Mouse (Mus musculus): ENCODE measurements around the gene Mgat4a. TPM values are rescaled to one million over a fixed set of nuclear protein-coding genes. Genes with fewer than 3 reads are reported as not detected.

The Mgat4a gene
- polyA plus RNA-seq, 1 experiment from 2014 or later: 4.3 TPM

- no peak for ATAC-seq (ENCODE audit: insufficient number of reproducible peaks, insufficient read depth, low FRiP score, low TSS enrichment)
- H3K9ac ChIP-seq: no peak overlapping the region
- no peak overlapping the region for H3K4me2 ChIP-seq (replicated peaks)
- H3K4me3 ChIP-seq: no peak overlapping the region
- H3K36me3 ChIP-seq: peaks cover 19% of the 10 kb centered on the region
- WGBS: 92% methylated on average over 16 of the region's 16 CpGs
- H3K4me1 ChIP-seq: no peaks in the 10 kb centered on the region
- no peaks in the 10 kb centered on the region for H3K9me3 ChIP-seq
- H3K27me3 ChIP-seq: no peaks in the 10 kb centered on the region
- no peak overlapping the region for H3K27ac ChIP-seq
Measured at GRCm38 (mm10) chr1:37442848-37443835, 97.7 kb downstream of the Mgat4a start.

- H3K9ac ChIP-seq: no peak overlapping the region
- WGBS: 92% methylated on average over 3 of the region's 3 CpGs
- H3K36me3 ChIP-seq: peaks cover 72% of the 10 kb centered on the region
- H3K4me1 ChIP-seq: peaks cover 10% of the 10 kb centered on the region
- no peak overlapping the region for H3K27ac ChIP-seq
- no peaks in the 10 kb centered on the region for H3K27me3 ChIP-seq
- H3K4me2 ChIP-seq (replicated peaks): no peak overlapping the region
- no peaks in the 10 kb centered on the region for H3K9me3 ChIP-seq
- H3K4me3 ChIP-seq: no peak overlapping the region
- no peak for ATAC-seq (ENCODE audit: insufficient number of reproducible peaks, insufficient read depth, low FRiP score, low TSS enrichment)
Measured at GRCm38 (mm10) chr1:37436419-37436818, 104.4 kb downstream of the Mgat4a start.

GRCm38 (mm10) chr1:37430297-37430840 is 110.4 kb downstream of the Mgat4a start:
- Histone ChIP-seq H3K4me3 (peak overlapping the region; percentile 91), H3K9me3 (no peaks in the 10 kb centered on the region), H3K9ac (peak overlapping the region; percentile 91), H3K36me3 (peaks cover 47% of the 10 kb centered on the region), H3K27me3 (no peaks in the 10 kb centered on the region), H3K4me2 (replicated peaks) (peak overlapping the region; percentile 74), H3K27ac (peak overlapping the region; percentile 47; the same call in 1 of the 2 replicates), H3K4me1 (peaks cover 23% of the 10 kb centered on the region)
- whole genome bisulfite sequencing: 2% methylated on average over 38 of the region's 40 CpGs
- no peak; the same call in 1 of the 2 replicates for ATAC-seq (ENCODE audit: insufficient number of reproducible peaks, insufficient read depth, low FRiP score, low TSS enrichment)

- no peaks in the 10 kb centered on the region for H3K27me3 ChIP-seq
- H3K36me3 ChIP-seq: peaks cover 46% of the 10 kb centered on the region
- 4% methylated on average over 57 of the region's 57 CpGs for WGBS
- peak; percentile 98 for ATAC-seq (ENCODE audit: insufficient number of reproducible peaks, insufficient read depth, low FRiP score, low TSS enrichment)
- H3K4me2 ChIP-seq (replicated peaks): peak within 1 kb of the TSS; percentile 74
- H3K4me3 ChIP-seq: peak within 1 kb of the TSS; percentile 91
- peak within 1 kb of the TSS; percentile 55; the same call in 1 of the 2 replicates for H3K27ac ChIP-seq
- H3K9ac ChIP-seq: peak within 1 kb of the TSS; percentile 91
- no peaks in the 10 kb centered on the region for H3K9me3 ChIP-seq
- peaks cover 23% of the 10 kb centered on the region for H3K4me1 ChIP-seq
Measured at GRCm38 (mm10) chr1:37429366-37430296, 111.2 kb downstream of the Mgat4a start, which contains the start of the genes Coa5 and Unc50. Coa5 (minus strand) TSS chr1:37430103. Unc50 (plus strand) TSS chr1:37430139.

DNA sequence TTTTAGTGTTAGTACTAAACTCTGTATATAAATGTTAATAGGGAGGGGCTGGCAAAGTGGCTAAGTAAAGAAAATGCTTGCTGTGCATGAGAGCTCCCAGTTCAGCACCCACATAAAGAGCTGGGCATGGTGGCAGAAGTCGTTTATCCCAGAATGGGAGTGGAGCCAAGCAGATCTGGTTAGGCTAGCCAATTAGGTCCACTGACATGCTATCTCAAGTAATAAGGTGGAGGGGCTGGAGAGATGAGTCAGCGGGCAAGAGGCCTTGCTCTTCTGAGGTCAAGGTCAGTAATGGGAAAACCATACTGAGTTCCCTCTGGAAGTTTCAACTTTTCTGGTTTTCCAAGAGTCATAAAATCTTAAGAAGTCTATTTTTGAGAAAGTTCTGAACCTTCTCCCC is 111.9 kb downstream of the Mgat4a start:
- H3K36me3 ChIP-seq: peaks cover 48% of the 10 kb centered on the region
- no peak overlapping the region for H3K9ac ChIP-seq

DNA sequence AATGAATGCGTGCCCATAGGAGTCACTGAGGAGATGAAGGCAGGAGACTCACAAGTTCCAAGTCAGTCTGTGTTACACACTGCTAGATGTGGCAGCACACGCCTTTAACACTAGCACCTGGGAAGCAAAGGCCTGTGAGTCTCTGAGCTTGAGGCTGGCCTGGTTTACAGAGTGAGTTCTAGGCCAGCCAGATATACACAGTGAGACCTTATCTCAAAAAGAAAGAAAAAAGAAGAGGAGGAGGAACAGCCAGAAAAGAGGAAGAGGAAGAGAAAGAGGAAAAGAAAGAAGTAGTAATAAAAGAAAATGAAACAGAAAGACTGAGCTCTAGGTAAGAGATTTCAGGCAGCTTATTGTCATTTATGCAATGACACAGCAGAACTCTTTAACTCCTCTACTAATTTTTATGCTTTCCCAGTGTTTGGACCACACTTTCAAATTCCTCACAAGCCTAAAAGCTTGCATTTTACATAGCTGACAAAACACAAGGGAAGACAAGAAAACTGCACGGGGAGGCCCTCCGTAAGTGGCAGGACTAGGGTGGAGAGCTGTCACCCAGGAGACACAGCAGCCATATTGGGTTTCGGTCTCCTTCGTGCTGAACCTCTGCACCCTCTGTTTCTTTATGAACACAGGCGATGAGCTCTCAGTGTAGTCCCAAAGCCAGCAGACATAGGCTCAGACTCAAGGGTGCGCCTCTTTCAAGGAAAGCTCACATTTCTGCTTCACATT is 113.5 kb downstream of the Mgat4a start:
- no peak overlapping the region for H3K4me2 ChIP-seq (replicated peaks)
- H3K4me1 ChIP-seq: peaks cover 22% of the 10 kb centered on the region
- WGBS: 93% methylated on average over 8 of the region's 8 CpGs
- peaks cover 4% of the 10 kb centered on the region; the same call in 1 of the 2 replicates for H3K9me3 ChIP-seq
- ATAC-seq (ENCODE audit: insufficient number of reproducible peaks, insufficient read depth, low FRiP score, low TSS enrichment): no peak
- H3K4me3 ChIP-seq: no peak overlapping the region
- H3K27me3 ChIP-seq: no peaks in the 10 kb centered on the region
- no peak overlapping the region for H3K9ac ChIP-seq
- H3K27ac ChIP-seq: no peak overlapping the region
- peaks cover 35% of the 10 kb centered on the region for H3K36me3 ChIP-seq

More for the DNA sequence above, 111.9 kb downstream of the Mgat4a start:
- H3K9me3 ChIP-seq: peaks cover 4% of the 10 kb centered on the region; the same call in 1 of the 2 replicates
- peak overlapping the region; percentile 74 for H3K4me2 ChIP-seq (replicated peaks)
- WGBS: 73% methylated on average over 2 of the region's 2 CpGs
- H3K4me3 ChIP-seq: peak overlapping the region; percentile 91
- H3K4me1 ChIP-seq: peaks cover 23% of the 10 kb centered on the region
- H3K27me3 ChIP-seq: no peaks in the 10 kb centered on the region
- no peak for ATAC-seq (ENCODE audit: insufficient number of reproducible peaks, insufficient read depth, low FRiP score, low TSS enrichment)
- H3K27ac ChIP-seq: no peak overlapping the region

DNA sequence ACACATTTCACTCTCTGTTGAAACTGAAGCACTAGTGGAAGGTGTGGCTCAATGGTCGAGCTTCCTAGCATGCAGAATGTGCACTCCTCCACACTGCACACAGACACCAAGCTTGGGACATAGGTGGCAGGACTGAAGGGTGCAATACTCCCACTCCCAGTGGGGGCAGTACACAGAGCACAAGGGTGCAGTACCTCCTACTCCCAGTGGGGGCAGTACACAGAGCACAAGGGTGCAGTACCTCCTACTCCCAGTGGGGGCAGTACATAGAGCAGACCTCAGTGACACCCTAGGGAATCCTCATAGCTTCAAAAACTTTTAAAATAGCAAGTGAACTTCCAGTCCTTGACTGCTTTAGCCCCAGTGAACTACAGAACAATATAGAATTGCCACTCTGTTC is 121.4 kb downstream of the Mgat4a start:
- 92% methylated on average over 1 of the region's 1 CpGs for WGBS
- Histone ChIP-seq H3K36me3 (peaks cover 41% of the 10 kb centered on the region), H3K4me1 (no peaks in the 10 kb centered on the region)

GRCm38 (mm10) chr1:37415394-37415793 is 125.4 kb downstream of the Mgat4a start:
- Histone ChIP-seq H3K4me3 (no peak overlapping the region), H3K9ac (no peak overlapping the region), H3K27ac (no peak overlapping the region), H3K36me3 (peaks cover 33% of the 10 kb centered on the region), H3K4me1 (no peaks in the 10 kb centered on the region), H3K9me3 (no peaks in the 10 kb centered on the region), H3K4me2 (replicated peaks) (no peak overlapping the region), H3K27me3 (no peaks in the 10 kb centered on the region)
- 79% methylated on average over 1 of the region's 1 CpGs for WGBS
- ATAC-seq (ENCODE audit: insufficient number of reproducible peaks, insufficient read depth, low FRiP score, low TSS enrichment): no peak

More for the DNA sequence above, 121.4 kb downstream of the Mgat4a start:
- Histone ChIP-seq H3K4me3 (no peak overlapping the region), H3K9ac (no peak overlapping the region), H3K27ac (no peak overlapping the region), H3K4me2 (replicated peaks) (no peak overlapping the region), H3K27me3 (no peaks in the 10 kb centered on the region), H3K9me3 (peaks cover 4% of the 10 kb centered on the region; the same call in 1 of the 2 replicates)
- ATAC-seq (ENCODE audit: insufficient number of reproducible peaks, insufficient read depth, low FRiP score, low TSS enrichment): no peak

GRCm38 (mm10) chr1:37409647-37410046 is 131.2 kb downstream of the Mgat4a start:
- Histone ChIP-seq H3K9ac (no peak overlapping the region), H3K4me1 (no peaks in the 10 kb centered on the region), H3K4me2 (replicated peaks) (no peak overlapping the region), H3K9me3 (no peaks in the 10 kb centered on the region), H3K36me3 (no peaks in the 10 kb centered on the region), H3K4me3 (no peak overlapping the region), H3K27ac (no peak overlapping the region), H3K27me3 (no peaks in the 10 kb centered on the region)
- ATAC-seq (ENCODE audit: insufficient number of reproducible peaks, insufficient read depth, low FRiP score, low TSS enrichment): no peak

DNA sequence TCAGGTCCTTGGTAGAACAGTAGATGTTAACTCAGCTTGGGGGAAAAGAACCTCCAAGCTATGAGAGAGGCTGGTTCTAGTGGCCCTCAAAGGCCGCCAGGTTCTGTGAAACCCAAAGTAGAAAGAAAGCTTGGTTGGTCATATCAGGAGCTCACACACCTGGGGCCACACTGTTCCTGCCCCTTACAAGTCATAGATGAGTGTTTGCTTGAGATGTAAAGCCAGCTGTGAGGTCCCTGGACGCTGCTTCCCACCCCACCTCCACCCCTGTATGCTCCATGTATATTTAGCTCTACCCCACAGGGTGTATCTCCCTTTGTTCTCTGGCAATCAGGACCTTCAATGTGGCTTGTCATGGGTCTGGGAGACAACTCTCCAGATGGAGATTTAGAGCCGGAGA is 132.1 kb downstream of the Mgat4a start:
- Histone ChIP-seq H3K4me2 (replicated peaks) (no peak overlapping the region), H3K36me3 (no peaks in the 10 kb centered on the region), H3K27ac (no peak overlapping the region), H3K9ac (no peak overlapping the region), H3K4me3 (no peak overlapping the region), H3K27me3 (no peaks in the 10 kb centered on the region), H3K9me3 (no peaks in the 10 kb centered on the region), H3K4me1 (no peaks in the 10 kb centered on the region)
- ATAC-seq (ENCODE audit: insufficient number of reproducible peaks, insufficient read depth, low FRiP score, low TSS enrichment): no peak
- 82% methylated on average over 3 of the region's 3 CpGs for WGBS

Measured in embryonic facial prominence, embryonic 12.5 days (tissue).